Mouse (Mus musculus) heart, embryonic 16.5 days (tissue): ENCODE measurements around the gene Zdhhc6. TPM values are rescaled to one million over a fixed set of nuclear protein-coding genes. Genes with fewer than 3 reads are reported as not detected.
A peak's percentile ranks its signal among the peaks of the same experiment; 100 is the strongest.

Source experiments
- ATAC-seq: fragments of 200-750 bp; cut with Nextera tagmentation; replicated peaks from 2 replicates; pipeline ENCODE4 v1.8.0; 2017; ENCODE audit warnings: moderate number of reproducible peaks; ENCODE audit not compliant: insufficient read depth, low FRiP score; ENCODE audit errors: extremely low read depth
- H3K27ac ChIP-seq: fragments of 300-500 bp; sonication (generic); 2 replicates; pipeline ENCODE4 v1.5.1; 2014; ENCODE audit warnings: mild to moderate bottlenecking, low read length, control low read depth, moderate library complexity
- H3K27me3 ChIP-seq: fragments of 300-500 bp; sonication (generic); 2 replicates; pipeline ENCODE4 v1.6.1; 2014; ENCODE audit warnings: low read length, mixed read lengths; ENCODE audit not compliant: control insufficient read depth, insufficient read depth
- H3K36me3 ChIP-seq: fragments of 300-500 bp; sonication (generic); 2 replicates; pipeline ENCODE4 v1.6.1; 2014; ENCODE audit not compliant: control insufficient read depth, insufficient read depth
- H3K4me1 ChIP-seq: fragments of 300-500 bp; sonication (generic); 2 replicates; pipeline ENCODE4 v1.6.1; 2014; ENCODE audit warnings: low read length, mixed read lengths; ENCODE audit not compliant: control insufficient read depth, insufficient read depth
- H3K4me2 ChIP-seq: fragments of 300-500 bp; sonication (generic); 2 replicates; pipeline ENCODE4 v1.6.1; 2014; ENCODE audit warnings: low read depth, mild to moderate bottlenecking, control low read depth, low read length
- H3K4me3 ChIP-seq: fragments of 300-500 bp; sonication (generic); 2 replicates; pipeline ENCODE4 v1.5.1; 2014; ENCODE audit warnings: mild to moderate bottlenecking, control low read depth, low read length
- H3K9ac ChIP-seq: fragments of 300-500 bp; sonication (generic); 2 replicates; pipeline ENCODE4 v1.6.1; 2014; ENCODE audit warnings: low read length, control low read depth
- H3K9me3 ChIP-seq: fragments of 300-500 bp; sonication (generic); replicated peaks from 2 replicates; pipeline ENCODE4 v1.6.1; 2016; ENCODE audit warnings: low read length; ENCODE audit not compliant: control insufficient read depth
- WGBS: fragments of 180-500 bp; shearing (Covaris S2); extraction: QIAGEN DNeasy Blood & Tissue Kit; methylation state at CpG from one replicate; pipeline ENCODE4 v1.1.7; 2014; 5-methylcytosine and 5-hydroxymethylcytosine counted together
- polyA plus RNA-seq: library from polyadenylated mRNA; unstranded; fragments of >200 nt; fragmentation: Nextera tagmentation; extraction: Ambion mirVana; gene quantifications from 2 replicates; pipeline ENCODE4 v1.2.1, GENCODE M21; 2015

The Zdhhc6 gene
- polyA plus RNA-seq, 1 experiment from 2014 or later: 73.9 TPM

DNA sequence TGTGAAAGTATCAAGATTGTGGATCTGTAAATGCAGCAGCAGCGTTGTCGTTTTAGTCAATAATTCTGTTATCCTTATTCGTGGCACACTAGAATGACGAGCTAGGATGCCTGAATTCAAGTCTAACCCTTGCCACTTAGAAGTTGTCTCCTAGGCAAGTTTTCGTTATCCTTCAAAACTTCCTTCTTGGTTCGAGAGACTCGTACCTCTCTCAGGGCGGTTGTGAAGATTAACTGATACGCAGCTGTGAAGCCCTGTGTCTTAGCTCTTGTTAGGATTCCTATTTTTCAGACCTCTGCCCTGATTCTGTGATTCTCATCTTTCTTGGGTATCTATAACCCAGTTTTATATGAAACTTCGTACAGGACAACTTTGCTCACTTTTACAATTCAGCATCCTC, 1.1 kb upstream of the Zdhhc6 start:
- Histone ChIP-seq H3K9me3 (no peaks in the 10 kb centered on the region), H3K9ac (peak overlapping the region; percentile 92; the same call in 1 of the 2 replicates)

DNA sequence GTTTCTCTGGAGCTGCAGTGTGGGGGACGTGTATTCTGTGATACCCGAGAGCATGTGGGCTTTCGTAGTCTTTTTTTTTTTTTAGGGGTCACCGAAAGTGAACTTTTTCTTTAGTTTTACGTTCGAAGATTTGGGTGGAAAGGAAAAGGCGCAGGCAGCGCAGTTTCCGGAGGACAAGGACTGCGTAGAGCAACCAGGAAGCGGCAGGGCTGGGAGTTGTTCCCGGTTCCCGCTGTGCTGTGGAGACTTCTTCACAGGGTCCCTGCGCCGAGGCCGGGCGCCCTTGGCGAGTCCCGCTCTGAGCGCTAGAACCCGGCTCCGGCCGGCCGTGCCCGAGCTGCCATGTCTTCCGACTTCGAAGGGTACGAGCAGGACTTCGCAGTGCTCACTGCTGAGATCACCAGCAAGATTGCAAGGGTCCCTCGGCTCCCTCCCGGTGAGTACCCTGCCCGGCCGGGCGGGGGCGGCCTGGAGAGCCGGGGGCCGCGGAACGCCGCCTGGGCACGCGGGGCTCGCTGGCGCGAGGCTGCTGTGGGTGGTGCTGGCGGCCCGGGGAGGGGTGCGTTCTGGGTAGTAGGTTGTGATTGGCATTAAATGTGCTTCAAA, 380 bp upstream of the Zdhhc6 start, which contains the start of gene Vti1a:
Gene Vti1a (plus strand): TSS at position 187 of the 606 bp plus-strand sequence.
- under 1% methylated on average over 48 of the region's 48 CpGs for WGBS

More for the DNA sequence above, 1.1 kb upstream of the Zdhhc6 start:
- 42% methylated on average over 10 of the region's 10 CpGs for WGBS
- ATAC-seq: no peak
- Histone ChIP-seq H3K4me3 (peak overlapping the region; percentile 74), H3K27me3 (no peaks in the 10 kb centered on the region), H3K4me1 (peaks cover 23% of the 10 kb centered on the region), H3K4me2 (peak overlapping the region; percentile 97), H3K36me3 (peaks cover 2% of the 10 kb centered on the region; the same call in 1 of the 2 replicates), H3K27ac (no peak overlapping the region)

DNA sequence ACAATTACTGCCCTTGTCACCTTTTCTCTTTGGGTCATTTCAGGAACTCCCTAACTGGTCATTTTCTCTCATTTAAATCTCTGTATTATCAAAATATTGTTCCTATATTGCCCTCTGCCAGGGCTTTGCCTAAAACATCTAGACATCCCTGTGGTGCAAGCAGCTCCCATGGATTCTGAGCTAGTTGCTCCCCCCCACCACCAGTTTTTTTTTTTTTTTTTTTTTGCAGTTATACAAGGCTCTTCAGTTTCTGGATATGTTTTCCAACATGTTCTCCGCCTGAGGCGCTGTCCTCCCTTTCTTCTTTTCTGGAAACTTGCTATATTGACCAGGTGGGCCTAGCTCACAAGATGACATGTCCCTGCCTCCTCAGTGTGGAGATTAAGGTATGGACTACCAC, 2.2 kb downstream of the Zdhhc6 start:
- Histone ChIP-seq H3K4me1 (peaks cover 23% of the 10 kb centered on the region), H3K4me2 (no peak overlapping the region), H3K9ac (no peak overlapping the region), H3K36me3 (peaks cover 26% of the 10 kb centered on the region), H3K27me3 (no peaks in the 10 kb centered on the region), H3K27ac (no peak overlapping the region), H3K9me3 (no peaks in the 10 kb centered on the region), H3K4me3 (no peak overlapping the region)
- no peak for ATAC-seq
- WGBS: 96% methylated on average over 2 of the region's 2 CpGs

More for the DNA sequence above, 380 bp upstream of the Zdhhc6 start, which contains the start of gene Vti1a:
- Histone ChIP-seq H3K27ac (peak within 1 kb of the TSS; percentile 88), H3K4me2 (peak within 1 kb of the TSS; percentile 97), H3K4me1 (peaks cover 23% of the 10 kb centered on the region), H3K36me3 (peaks cover 7% of the 10 kb centered on the region), H3K4me3 (peak within 1 kb of the TSS; percentile 74), H3K9ac (peak within 1 kb of the TSS; percentile 92), H3K9me3 (no peaks in the 10 kb centered on the region), H3K27me3 (no peaks in the 10 kb centered on the region)
- ATAC-seq: peak; percentile 89

DNA sequence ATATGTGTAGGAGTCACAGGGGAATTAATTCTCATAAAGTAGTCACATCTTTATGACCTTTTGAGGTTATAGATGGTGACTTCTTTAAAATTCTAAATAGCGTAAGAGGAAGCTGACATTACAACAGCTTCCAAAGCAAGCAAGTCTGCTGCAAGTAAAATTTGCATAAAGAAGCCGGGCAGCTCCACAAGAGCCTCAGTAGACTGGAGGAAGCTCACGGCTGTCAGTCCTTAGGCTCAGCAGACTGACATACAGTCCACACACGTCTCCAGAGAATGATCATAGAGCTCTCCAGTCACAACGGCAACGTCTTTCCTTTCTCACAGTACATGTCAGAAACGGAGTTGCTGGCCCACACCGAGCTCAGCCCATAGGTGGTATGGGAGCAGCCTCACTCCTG, 4.0 kb downstream of the Zdhhc6 start:
- no peaks in the 10 kb centered on the region for H3K9me3 ChIP-seq
- peaks cover 20% of the 10 kb centered on the region for H3K4me1 ChIP-seq
- no peak overlapping the region for H3K4me3 ChIP-seq
- no peak overlapping the region for H3K4me2 ChIP-seq
- H3K9ac ChIP-seq: no peak overlapping the region
- peaks cover 35% of the 10 kb centered on the region for H3K36me3 ChIP-seq
- ATAC-seq: no peak
- H3K27ac ChIP-seq: no peak overlapping the region
- 88% methylated on average over 8 of the region's 8 CpGs for WGBS
- no peaks in the 10 kb centered on the region for H3K27me3 ChIP-seq

DNA sequence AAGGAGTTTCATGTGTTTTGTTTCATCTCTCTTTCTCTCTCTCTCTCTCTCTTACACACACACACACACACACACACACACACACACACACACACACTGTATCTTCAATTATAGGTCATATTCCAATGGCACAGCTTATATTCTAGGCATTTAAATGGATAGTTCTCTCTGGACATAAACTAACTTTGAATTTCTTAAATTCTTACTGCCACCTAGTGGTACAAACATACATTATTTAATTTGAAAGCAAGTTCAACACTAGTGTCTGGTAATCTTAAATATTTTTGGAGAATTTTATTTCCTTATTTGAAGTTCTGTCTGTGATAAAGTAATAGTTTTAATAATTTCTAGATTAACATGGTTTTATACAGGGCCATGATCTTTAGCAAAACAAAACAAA, 10.8 kb downstream of the Zdhhc6 start:
- ATAC-seq: no peak
- Histone ChIP-seq H3K9me3 (no peaks in the 10 kb centered on the region), H3K36me3 (peaks cover 40% of the 10 kb centered on the region)

DNA sequence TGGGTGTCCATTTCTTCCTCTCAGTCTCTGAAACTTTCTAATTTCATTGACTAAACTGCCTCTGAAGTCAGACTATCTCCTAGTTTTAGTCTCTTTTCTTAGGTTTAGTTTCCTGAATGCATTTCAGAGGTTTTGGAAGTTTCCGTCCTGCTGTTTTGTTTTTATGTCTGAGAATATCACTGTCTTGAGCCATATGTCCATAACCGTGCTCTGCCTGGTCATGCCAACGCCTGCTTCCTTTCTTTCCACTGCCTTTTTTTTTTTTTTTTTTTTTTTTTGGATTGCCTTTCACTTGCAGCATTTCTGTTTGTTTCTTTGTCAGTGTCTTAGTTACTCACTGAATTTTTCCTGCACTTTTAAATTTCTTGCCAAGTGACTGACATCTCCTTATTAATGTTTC, 15.3 kb downstream of the Zdhhc6 start:
- 75% methylated on average over 3 of the region's 3 CpGs for WGBS
- no peak for ATAC-seq

More for the DNA sequence above, 10.8 kb downstream of the Zdhhc6 start:
- Histone ChIP-seq H3K9ac (no peak overlapping the region), H3K4me2 (no peak overlapping the region), H3K27ac (no peak overlapping the region), H3K27me3 (no peaks in the 10 kb centered on the region), H3K4me3 (no peak overlapping the region), H3K4me1 (no peaks in the 10 kb centered on the region)

DNA sequence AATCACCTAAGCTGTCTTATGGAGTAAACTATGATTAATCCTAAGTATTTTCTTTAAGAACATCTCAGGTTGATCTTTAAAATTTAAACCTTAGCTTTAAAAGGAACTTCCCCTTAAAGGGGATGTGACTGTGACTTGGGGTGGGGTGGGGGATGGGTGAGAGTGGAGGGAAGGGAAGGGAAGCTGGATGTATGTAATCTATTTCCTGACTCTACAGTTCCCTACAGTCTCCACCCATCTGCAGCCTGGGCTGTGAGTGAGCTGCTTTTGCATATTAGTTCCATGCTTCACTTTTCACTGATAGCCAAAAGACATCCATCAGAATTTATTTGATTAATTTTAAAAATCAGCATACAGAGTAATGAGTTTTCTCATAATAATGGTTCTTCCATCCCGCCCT, 16.5 kb downstream of the Zdhhc6 start:
- peaks cover 35% of the 10 kb centered on the region for H3K36me3 ChIP-seq
- no peak overlapping the region for H3K4me3 ChIP-seq
- H3K4me2 ChIP-seq: no peak overlapping the region
- H3K4me1 ChIP-seq: no peaks in the 10 kb centered on the region
- H3K27me3 ChIP-seq: no peaks in the 10 kb centered on the region
- no peak overlapping the region for H3K27ac ChIP-seq
- no peak for ATAC-seq
- WGBS: 84% methylated on average over 1 of the region's 1 CpGs
- no peak overlapping the region for H3K9ac ChIP-seq
- H3K9me3 ChIP-seq: no peaks in the 10 kb centered on the region

More for the DNA sequence above, 15.3 kb downstream of the Zdhhc6 start:
- H3K36me3 ChIP-seq: peaks cover 32% of the 10 kb centered on the region
- H3K4me3 ChIP-seq: no peak overlapping the region
- H3K4me2 ChIP-seq: no peak overlapping the region
- H3K27me3 ChIP-seq: no peaks in the 10 kb centered on the region
- H3K9me3 ChIP-seq: no peaks in the 10 kb centered on the region
- H3K9ac ChIP-seq: no peak overlapping the region
- H3K27ac ChIP-seq: no peak overlapping the region
- H3K4me1 ChIP-seq: no peaks in the 10 kb centered on the region

DNA sequence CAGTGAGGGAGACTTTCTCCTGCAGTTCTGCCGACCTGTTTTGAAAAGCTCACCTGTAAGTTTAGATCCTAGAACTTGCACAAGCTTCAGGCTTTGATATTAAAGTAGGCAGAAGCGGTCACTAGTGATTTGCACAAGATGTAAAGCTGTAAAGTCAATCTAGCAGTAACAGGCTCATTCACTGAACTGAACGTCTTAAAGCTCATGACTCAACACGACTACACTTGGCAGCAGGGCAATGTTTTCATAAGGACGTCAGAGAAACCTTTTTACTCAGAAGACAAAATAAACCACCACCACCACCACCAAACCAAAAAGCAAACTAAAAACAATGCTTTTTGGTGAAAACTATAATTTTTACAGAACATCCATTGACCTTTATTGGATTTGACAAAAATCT, 17.9 kb downstream of the Zdhhc6 start:
- H3K4me3 ChIP-seq: no peak overlapping the region
- no peak for ATAC-seq
- H3K27me3 ChIP-seq: no peaks in the 10 kb centered on the region
- no peaks in the 10 kb centered on the region for H3K9me3 ChIP-seq
- H3K27ac ChIP-seq: no peak overlapping the region
- H3K9ac ChIP-seq: no peak overlapping the region
- H3K36me3 ChIP-seq: peaks cover 31% of the 10 kb centered on the region
- WGBS: 75% methylated on average over 5 of the region's 5 CpGs
- H3K4me1 ChIP-seq: no peaks in the 10 kb centered on the region
- H3K4me2 ChIP-seq: no peak overlapping the region

DNA sequence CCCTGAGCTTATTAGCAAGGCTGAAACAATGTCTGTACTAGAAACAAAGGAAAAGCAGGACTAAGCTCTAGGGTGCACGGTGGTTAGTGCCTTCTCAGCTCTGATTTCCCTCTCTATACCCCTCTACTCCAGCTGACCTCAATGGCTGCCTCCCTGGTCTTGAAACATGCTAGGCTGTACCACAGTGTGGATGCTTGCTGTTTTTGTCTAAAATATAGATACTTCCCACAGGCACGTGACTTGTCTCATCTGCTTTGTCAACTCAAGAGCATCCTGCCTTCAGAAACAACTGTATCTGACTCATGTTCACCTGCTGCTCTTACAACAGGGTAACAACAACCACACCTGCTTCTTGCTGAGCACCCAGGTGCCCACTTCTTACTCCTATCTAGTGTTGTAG, 18.3 kb downstream of the Zdhhc6 start:
- H3K9me3 ChIP-seq: no peaks in the 10 kb centered on the region
- H3K9ac ChIP-seq: no peak overlapping the region
- H3K4me2 ChIP-seq: no peak overlapping the region
- H3K4me3 ChIP-seq: no peak overlapping the region
- no peaks in the 10 kb centered on the region for H3K4me1 ChIP-seq
- H3K27ac ChIP-seq: no peak overlapping the region
- WGBS: 89% methylated on average over 2 of the region's 2 CpGs
- ATAC-seq: no peak
- H3K36me3 ChIP-seq: peaks cover 31% of the 10 kb centered on the region
- H3K27me3 ChIP-seq: no peaks in the 10 kb centered on the region
